Mouse (Mus musculus) embryo, embryonic 10.5 days (tissue): ENCODE measurements at regions not wholly inside any gene's neighbourhood (a gene's known extent, or its start where the extent isn't known, plus 50 kb on each side); places are given as distances from the start of the nearest gene placed in this dataset.
"Not testable (repeated sequence)": the region's sequence is repeated elsewhere in the genome, so short reads cannot be mapped to it uniquely, and the experiment has no call there.

Source experiments
- DNase-seq: peaks from one replicate; pipeline ENCODE4 v3.0.0-alpha.2; 2015; ENCODE audit warnings: low spot score

DNA sequence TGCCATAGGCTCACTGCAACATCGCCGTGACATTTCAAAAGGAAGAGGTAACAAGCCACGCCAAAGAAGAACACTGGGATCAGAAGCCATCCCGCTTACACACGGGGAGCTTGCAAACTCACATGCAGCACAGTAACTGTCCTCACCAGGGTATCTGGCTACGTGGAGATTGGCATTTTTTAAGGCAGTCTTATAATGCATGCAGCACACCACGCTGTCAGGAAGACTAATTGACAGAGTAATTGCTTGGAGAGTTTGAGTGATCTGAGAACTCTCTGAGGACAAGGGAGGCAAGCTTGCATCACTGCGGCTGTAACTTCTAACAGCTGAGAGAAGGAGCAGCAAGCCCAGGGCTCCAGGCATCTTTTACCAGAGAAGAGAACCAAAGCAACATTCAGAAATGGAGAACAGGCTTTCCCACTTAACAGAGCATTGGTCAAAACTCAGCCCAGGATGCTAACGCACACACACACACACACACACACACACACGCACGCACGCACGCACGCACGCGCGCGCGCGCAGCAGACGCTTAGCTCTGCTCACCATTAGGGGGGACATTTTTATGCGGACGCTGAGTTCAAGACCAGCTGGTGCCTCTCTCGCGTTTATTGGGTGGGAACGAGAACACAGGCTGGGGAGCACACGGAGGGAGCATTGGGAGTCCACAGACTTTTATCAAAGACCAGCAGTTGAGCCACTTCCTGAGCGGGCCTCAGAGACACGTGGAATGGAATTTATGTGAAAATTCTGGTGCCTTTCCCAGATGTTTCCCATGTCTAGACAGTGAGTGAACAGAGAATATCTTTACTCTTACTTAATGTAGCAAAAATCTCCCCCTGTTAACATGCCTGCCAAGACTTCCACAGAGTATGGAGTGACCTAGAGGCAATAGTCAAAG lies 66.6 kb downstream of the 1700129C05Rik start:
- DNase-seq, result peak; percentile 37

DNA sequence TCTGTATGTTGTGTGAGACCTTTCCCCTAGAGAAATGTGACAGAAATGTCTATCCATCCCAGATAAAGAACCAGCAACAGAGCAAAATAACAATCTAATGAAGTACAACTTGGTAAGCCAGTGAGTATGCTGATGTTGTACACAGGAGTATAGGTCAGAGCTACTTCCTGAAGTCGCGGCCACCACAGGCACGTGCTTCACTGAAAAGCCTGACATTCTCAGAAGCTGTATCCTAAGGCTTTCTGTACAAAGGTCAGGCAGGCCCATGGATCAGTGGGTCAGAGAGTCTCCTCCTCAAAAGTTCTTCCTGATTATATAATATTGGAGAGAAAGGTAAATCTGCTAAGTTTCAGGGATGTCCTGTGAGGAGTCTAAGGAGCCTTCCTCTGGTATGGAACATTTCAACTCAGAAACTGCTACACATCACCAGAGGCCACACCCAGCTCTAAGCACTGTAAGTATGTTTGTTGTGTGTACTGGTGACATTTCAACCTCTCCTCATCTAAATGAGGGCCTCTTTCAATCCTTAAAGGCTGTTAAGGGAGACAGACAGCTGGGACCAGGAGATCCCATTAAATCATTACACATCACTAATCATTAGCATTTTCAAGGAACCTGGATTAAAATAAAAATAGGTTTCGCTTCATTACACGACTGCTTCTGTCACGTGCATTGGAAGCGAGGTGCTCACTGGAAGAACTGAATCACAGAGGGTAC lies 70.2 kb downstream of the 1700129C05Rik start:
- DNase-seq, result no peak

DNA sequence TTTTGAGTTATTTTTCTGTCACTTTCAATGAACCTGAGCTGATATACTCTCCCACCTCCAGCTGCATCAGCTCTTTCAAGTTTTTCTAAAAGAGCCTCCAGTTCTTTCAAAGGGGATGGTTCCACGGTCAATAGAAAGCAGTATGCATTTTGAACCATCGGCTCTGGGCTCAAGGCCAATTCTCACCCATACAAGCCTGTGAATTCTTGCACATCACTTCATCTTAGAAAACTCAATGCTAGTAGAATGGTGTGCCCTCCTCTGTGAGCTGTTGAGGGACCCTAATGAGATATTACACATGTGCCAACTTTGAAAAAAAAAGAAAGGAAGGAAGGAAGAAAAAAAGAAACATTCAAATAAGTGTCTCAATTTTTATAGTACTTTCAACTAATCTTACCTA lies 72.6 kb downstream of the 1700129C05Rik start:
- no peak for DNase-seq

DNA sequence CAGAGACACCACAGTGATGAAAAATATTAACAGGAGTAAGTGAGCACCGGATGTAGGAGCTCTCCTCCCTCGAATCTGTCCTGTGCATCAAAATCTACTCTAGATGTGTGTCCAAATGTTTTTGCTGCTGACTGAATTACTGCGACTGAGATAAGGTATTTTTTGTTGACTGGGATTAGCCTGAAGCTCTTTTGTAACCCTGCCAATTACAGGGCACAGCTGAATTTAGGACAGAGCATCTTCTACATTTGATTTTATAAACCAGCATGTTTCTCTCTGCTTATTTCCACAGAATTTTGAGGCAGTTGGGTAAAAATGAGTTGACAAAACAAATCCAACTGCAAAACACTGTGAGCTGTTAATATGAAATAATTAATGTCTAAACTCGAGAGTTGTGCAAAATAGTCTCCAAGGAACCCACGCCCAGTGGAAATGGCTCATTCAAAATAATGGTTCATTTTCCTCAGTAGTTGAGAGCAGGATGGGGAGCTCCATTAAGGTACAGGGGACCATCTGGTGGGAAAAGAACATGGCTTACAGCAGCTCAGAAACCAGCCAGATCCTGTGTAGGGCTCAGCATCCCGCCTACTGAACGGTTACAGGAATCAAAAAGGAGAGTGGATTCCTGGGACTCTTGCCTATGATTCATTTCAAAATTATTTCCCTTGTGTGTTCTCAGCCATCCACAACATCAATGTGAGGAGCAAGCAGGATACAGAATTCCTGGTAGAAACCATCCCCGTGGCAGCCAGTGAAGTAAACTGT lies 76.1 kb downstream of the 1700129C05Rik start:
- no peak for DNase-seq

DNA sequence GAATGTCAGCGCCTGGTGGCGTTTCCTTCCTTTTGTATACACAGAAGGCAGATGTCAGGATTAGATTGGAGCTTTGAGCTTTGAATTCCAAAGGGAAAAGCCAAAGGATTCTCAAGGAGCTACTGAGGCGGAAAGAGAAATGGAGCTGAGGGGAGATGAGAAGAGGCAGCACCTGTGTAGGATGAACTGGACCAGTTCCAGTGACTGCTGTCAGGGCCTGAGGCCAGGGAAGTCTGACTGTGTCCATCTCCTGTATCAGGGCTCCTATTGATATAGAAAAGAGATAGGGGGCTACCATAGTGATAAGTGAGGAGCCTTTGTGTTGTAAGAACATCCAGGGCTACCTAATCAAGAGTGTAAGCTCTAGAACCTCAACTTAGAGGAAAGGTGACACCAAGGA lies 79.5 kb downstream of the 1700129C05Rik start:
- DNase-seq, result no peak

DNA sequence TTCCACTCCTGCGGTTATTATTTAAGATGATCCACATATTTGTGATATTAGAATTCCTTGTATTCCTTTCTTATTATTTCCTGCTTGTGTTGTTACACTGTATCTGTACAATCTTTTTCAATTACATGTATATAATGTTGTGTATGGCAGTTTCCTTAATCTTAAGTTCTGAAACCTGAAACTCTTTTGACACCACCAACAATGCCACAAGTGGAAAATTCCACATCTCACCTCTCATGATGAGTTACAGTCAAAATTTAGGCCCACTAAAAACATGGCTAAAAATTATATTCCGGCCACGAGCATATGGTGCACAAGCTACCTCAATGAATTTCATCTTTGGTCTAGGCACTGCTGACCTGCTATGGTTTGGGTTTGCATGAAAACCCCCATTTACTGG lies 85.9 kb downstream of the 1700129C05Rik start:
- no peak for DNase-seq

DNA sequence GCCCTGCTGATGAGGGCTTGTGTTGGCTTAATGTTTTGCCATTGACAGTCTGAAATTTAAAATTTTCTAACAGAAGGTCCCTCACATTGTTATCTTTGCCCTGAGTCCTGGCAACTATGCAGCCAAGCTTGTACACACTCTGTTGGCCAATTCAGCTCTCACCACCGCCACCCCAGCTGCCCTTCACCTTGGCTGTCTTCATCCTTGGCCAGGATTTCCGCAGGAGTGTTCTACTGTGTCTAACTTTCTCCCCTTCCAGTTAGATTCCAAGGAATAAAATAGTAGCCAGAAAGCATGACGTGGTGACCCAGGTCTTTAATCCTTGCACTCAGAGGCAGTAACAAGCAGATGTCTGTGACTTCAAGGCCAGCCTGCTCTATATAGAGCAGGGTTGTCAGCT lies 87.4 kb downstream of the 1700129C05Rik start:
- no peak for DNase-seq

DNA sequence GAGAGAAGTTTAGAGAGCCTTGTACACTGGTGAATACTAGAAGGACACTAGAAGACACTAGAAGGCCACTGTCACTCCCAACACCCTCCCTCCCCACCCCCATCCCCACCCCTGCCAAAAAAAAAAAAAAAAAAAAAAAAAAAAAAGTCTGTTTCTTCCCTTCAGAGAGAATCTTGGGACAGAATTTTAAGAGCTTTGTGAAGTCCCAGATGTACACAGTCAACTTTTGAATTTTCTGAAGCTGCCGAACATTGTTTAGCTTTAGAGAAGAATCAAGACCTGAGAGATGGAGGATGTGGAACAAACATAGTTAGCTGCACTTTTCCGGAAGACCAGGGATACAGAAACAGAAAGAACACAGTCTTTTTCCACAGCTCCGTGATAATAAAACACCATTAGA lies 90.3 kb downstream of the 1700129C05Rik start:
- no peak for DNase-seq

DNA sequence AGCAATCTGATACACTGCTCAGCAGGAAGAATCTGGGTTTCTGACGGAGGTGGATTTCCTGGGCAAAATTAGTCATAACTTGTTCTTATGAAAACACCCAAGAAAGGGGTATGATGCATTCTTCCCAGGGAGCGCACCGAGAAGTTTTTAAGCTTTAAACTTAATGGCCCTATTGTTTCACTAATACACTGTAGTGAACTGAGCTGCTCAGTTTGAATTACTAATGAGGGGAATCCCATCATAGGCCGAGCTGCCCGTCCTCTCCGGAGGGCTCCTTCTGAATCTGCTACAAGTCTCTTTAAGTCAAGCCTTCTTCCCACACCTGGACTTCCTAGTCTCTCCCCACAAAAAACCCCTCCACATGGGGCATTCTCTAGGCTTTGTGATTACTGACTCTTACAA lies 91.2 kb downstream of the 1700129C05Rik start:
- no peak for DNase-seq

DNA sequence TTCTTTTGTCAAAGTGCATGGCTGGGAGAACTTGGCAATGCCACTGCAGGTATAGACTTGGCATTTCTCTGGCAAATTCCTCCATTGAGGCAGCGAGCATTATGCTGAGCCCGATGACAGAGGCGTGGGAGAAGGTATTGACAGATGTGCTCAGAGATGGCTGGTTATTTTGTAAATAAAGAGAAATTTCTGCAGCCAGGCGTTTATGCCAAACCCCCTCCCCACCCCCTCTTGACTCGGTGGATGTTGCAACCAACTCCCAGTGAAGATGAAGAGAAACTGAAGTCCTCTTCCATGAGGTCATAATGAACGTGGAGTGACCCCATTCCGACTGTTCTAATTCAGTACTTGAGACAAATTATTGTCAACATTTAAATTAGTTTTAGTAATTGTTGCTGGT lies 97.0 kb downstream of the 1700129C05Rik start:
- DNase-seq, result no peak

DNA sequence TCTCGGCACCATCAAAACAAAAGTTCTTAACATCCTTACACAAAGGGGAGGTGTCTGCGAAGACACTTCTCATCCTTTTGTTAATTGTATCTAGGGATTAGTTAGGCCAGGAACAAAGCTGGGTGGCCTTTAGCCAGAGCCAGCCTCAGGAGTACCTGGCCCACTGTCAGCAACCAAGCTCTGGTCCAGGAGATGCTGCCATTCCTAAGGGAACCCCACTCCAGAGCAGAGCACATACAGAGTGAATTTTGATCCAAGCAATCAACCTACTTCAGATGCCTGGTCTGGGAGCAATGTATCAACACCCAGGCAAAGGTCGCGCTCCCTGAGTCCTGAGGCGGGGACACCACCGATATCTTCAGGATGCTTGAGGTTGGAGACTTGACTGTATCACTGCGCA lies 97.5 kb downstream of the 1700129C05Rik start:
- no peak for DNase-seq

DNA sequence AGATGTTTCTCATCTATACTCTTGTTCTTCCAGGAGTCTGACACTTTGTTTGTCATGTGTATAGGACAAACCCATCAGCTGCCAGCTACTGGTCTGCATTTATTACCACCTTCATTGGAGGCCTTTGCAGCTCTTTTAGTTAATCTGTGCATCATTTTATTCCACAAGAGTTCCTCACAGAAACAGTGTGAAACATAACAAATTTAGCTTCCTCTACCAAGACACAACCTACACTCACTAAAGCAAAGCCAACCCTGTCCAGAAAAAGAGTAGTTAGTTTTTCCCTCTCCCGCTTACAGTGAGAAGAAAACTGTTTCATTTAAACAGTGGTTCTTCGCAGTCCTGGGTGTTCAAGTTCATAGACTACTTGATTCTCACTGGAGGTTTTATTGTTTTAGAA lies 100.5 kb downstream of the 1700129C05Rik start:
- DNase-seq, result no peak

DNA sequence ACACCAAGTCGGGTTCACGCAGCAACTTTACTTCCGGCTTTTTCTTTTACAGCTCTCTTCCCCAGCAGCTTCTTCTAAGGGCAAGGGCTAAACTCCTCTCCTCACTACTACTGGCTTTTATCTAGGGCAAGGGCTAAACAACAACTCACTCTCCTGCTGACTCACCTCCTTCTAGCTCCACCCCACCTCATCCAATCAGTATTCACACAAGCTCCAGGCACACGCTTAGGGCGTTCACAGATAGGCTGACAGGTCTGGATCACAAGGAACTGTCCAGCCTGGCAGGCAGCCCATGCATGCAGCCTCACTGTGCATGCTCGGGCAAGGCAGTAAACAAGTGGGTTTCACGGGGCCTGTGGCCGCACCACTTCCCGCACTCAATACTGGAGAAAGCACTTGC lies 116.9 kb downstream of the 1700129C05Rik start:
- DNase-seq, result not testable (repeated sequence)

DNA sequence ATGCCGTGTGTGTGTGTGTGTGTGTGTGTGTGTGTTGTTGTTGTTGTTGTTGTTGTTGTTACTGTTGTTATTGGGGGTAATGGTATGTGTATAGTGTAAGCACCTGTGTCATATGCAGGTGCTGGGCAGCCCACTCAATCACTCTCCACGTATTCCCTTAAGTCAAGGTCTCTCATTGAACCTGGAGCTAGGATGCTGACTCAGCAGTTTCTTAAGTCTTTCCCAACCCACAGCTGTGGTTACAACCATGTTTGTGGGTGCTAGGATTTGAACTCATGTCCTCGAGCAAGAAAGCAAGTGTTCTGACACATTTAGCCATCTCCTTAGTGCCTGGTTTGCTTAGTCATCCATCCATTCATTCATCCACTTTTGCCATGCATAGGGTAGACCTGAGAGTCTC lies 133.2 kb downstream of the 1700129C05Rik start:
- no peak for DNase-seq

DNA sequence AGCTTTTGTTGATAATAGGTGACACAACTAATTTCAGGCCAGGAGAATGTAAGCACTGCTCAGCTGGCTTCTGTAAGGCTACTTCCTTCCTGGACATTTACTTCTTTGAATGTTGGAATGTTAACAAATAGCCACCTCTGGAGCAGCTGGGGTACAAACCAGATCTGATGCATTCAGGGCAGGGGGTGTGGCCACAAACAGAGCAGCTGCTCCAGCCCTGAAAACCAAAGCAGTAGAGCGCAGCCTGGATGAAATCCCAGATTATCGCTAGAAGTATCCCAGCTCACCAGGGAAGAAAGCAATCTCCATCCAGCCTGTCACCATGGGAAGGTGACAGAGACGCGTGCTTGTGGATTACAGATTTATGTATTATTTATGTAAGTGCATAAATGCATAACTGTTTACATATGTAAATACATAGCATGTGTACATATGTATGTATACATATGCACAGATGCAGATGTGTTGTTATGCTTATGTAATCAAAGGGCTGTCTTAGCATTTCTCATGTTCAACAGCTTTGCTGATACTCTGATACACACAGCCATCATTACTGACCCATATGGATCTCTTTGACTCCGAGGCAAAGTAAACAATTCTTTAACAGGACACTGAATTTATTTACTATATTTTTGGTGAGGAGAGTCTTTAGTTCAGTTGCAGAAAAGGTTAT lies 143.5 kb downstream of the 1700129C05Rik start:
- no peak for DNase-seq

DNA sequence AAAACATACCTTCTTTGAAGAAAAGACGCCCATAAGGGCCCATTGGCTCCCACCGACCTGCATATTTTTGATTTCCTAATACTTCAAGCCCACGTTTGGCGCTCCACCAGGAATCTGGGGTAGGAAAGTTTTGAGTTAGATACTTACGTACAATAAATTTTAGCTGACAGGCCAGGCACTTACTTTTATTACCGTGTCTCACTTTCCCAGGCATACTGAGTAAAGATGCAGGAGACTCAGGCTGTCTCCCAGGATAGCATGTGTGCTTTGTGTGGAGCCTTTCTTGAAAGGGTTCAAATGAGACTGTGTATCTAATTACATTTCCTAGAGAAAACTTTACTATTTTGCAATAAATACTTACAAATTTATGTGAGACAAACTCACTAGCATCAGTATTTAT lies 147.7 kb downstream of the 1700129C05Rik start:
- no peak for DNase-seq

DNA sequence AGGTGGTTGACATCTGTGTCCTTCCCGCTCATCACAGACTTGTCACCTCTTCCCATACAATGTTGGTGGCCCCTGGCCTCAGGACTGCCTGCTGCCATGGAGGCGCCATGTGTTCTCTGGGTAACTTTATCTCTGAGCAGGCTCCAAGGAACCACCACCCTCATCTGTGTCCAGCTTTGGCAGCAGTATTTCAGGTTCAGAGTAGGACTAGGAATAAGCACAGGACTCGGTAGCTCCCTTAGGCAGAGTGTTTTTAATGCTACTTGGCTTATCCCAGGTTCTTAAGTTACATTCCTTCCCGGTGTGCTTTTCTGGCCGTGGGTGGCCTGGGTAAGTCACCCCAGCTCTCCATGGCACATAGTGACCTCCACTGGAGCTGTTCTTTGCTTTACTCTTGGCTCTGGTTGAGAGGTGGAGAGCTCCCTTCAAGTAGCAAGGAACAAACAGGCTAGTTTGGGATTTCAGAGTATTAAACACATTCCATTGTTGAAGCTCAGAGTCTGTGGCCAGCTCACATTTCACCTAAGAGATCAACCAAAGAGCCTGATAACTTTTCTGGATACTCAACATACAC lies 153.0 kb downstream of the 1700129C05Rik start:
- no peak for DNase-seq

DNA sequence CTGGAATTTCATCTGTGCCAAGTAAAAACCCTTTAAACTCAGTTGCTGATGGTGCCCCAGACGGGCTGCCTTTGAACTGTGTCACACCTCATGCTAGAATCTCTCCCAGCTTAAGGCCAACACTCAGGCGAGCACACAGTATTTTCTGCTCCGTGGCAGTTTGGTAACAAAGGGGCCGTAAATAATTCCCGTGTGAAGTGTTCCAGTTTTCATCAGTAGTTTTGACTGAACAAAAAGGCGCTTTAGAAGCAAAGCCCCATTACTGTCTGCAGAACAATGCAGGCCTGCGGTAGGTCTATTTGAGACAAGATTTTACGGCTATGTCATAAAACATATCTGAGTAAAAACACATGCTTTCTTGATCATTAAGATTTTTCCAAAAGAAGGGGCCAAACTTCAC lies 155.0 kb downstream of the 1700129C05Rik start:
- peak; percentile 56 for DNase-seq

DNA sequence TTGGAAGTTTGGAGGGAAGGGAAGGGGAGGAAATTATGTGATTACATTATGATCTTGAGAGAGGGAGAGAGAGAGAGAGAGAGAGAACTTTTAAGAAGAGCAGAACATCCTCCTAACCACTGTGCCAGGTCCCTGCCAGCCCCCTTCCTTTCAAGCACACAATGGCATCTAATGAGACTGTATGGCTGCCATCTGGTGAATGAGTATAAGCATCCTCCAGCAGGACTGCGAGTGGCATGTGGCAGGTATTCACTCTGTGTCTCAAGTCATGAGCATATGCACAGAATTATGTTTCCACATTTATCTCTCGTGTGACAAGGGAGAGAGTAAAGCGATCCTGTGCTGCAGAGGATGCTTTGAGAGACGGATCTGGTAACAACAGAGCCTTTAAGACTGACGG lies 156.9 kb downstream of the 1700129C05Rik start:
- DNase-seq, result no peak

DNA sequence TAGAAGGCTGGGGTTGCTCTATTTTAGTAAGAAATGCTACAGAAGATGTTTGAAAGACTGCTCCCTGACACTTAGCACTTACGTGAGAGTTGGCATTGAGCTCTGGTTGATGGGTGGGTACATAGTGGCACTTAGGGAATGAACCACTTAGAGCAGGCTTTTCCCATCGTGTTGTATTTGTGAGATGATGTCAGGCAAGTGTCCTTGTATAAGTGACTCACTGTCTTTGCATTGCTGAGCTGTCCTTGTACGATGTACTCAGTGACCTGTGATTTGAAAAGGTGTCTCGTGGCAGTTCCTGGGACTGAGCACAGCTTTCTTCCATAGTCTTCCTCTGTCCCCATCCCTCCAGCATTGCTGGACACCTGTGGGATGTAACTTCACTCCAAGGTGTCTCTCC lies 165.9 kb downstream of the 1700129C05Rik start:
- no peak for DNase-seq

DNA sequence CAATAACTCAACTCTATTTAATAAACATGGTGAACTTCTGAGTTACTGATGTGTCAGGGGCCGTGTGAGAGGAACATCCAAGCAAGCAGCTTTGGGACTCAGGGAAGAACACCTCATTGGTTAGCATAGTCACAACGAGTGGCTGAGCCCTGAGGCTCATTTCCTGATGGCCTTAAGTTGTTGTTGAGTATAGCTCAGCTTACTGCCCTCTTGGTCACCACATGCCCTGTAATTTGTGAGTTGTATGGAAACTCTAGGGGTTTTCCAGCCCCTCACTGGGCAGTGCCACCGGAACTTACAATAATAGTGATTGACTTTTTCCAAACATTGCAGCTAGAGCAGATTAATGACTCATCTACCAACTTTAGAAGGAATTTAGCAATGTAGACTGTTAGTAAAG lies 173.4 kb downstream of the 1700129C05Rik start:
- no peak for DNase-seq

DNA sequence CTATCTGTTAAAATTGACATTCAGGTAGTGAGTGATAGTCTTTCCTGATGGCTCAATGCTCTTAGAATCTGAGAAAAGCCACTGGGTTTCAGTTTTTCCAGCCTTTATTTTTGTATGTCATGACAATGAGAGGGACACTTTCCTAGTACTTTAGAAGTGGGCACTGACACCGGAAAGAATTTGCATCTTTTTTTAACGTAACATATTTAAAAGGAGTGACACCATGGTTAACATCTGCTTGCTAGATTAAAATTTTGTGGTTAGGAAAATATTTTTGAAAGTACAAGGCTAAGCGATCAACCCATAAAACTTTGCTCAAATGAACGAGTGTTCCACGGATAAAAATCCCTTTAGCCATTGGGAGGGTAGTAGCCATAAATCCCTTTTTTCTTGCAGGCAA lies 174.7 kb downstream of the 1700129C05Rik start:
- no peak for DNase-seq
